Mouse (Mus musculus) intestine, postnatal 0 days (tissue): ENCODE measurements at regions not wholly inside any gene's neighbourhood (a gene's known extent, or its start where the extent isn't known, plus 50 kb on each side); places are given as distances from the start of the nearest gene placed in this dataset.

Source experiments
- ATAC-seq: fragments of 200-750 bp; cut with Nextera tagmentation; 2 replicates; pipeline ENCODE4 v1.8.0; 2017; ENCODE audit warnings: mild to moderate bottlenecking, moderate TSS enrichment, moderate library complexity
- H3K27ac ChIP-seq: fragments of 300-500 bp; sonication (generic); 2 replicates; pipeline ENCODE4 v1.5.1; 2014; ENCODE audit warnings: mild to moderate bottlenecking, low read depth, low read length, moderate library complexity
- H3K27me3 ChIP-seq: fragments of 300-500 bp; sonication (generic); replicated peaks from 2 replicates; pipeline ENCODE4 v1.6.1; 2014; ENCODE audit warnings: low read length, mixed read lengths; ENCODE audit not compliant: control insufficient read depth, insufficient read depth
- H3K36me3 ChIP-seq: fragments of 300-500 bp; sonication (generic); 2 replicates; pipeline ENCODE4 v1.6.1; 2014; ENCODE audit warnings: mild to moderate bottlenecking, moderate library complexity; ENCODE audit not compliant: control insufficient read depth, insufficient read depth
- H3K4me1 ChIP-seq: fragments of 300-500 bp; sonication (generic); replicated peaks from 2 replicates; pipeline ENCODE4 v1.6.1; 2014; ENCODE audit warnings: antibody characterized with exemption, low read length, mixed read lengths; ENCODE audit not compliant: control insufficient read depth, insufficient read depth
- H3K4me2 ChIP-seq: fragments of 300-500 bp; sonication (generic); replicated peaks from 2 replicates; pipeline ENCODE4 v1.6.1; 2014; ENCODE audit warnings: low read depth, mild to moderate bottlenecking, moderate library complexity
- H3K4me3 ChIP-seq: fragments of 300-500 bp; sonication (generic); 2 replicates; pipeline ENCODE4 v1.5.1; 2014; ENCODE audit warnings: low read depth, low read length
- H3K9ac ChIP-seq: fragments of 300-500 bp; sonication (generic); 2 replicates; pipeline ENCODE4 v1.6.1; 2014; ENCODE audit warnings: mild to moderate bottlenecking, low read depth, low read length
- H3K9me3 ChIP-seq: fragments of 300-500 bp; sonication (generic); 2 replicates; pipeline ENCODE4 v1.6.1; 2016; ENCODE audit warnings: mixed run types; ENCODE audit not compliant: control insufficient read depth
- CTCF ChIP-seq: sonication (generic); IDR thresholded peaks from 2 replicates; pipeline ENCODE4 v1.5.1; 2016; ENCODE audit warnings: low read depth, mild to moderate bottlenecking, control low read depth, antibody characterized with exemption, moderate library complexity
- WGBS: fragments of 180-500 bp; shearing (Covaris S2); extraction: QIAGEN DNeasy Blood & Tissue Kit; methylation state at CpG from one replicate; pipeline ENCODE4 v1.1.7; 2014; 5-methylcytosine and 5-hydroxymethylcytosine counted together

DNA sequence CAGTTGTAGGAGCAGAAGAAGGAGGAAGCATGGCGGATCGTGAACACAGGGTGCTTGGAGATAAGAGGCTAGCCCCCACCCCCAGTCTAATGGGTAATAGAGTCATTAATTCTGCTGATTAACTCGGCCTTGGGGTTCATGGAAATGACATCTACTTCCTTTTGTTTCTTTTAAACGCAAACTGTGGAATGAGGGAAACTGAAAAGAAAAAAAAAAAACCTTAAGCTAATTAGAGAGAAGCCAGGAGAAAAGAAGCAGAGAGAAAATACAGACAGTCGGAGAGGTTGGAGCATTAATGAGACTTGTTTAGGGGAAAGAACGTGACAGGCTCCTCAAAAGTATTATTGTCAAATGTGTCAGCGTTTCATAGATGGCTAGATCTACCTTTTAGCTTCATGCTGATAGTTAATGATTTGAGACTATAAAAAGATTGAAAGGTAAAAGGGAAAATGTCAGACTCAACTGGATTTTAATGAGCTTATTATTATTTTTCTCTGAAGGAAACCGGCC, 307.5 kb downstream of the Rnf144b start:
- H3K4me3 ChIP-seq = no peak overlapping the region
- no peaks in the 10 kb centered on the region for H3K27me3 ChIP-seq
- no peak for ATAC-seq
- no peak for TF ChIP-seq CTCF
- H3K9me3 ChIP-seq = no peaks in the 10 kb centered on the region
- no peaks in the 10 kb centered on the region for H3K36me3 ChIP-seq
- no peak overlapping the region for H3K9ac ChIP-seq
- H3K4me1 ChIP-seq = no peaks in the 10 kb centered on the region
- no peak overlapping the region for H3K4me2 ChIP-seq
- 55% methylated on average over 8 of the region's 8 CpGs for WGBS
- no peak overlapping the region for H3K27ac ChIP-seq

DNA sequence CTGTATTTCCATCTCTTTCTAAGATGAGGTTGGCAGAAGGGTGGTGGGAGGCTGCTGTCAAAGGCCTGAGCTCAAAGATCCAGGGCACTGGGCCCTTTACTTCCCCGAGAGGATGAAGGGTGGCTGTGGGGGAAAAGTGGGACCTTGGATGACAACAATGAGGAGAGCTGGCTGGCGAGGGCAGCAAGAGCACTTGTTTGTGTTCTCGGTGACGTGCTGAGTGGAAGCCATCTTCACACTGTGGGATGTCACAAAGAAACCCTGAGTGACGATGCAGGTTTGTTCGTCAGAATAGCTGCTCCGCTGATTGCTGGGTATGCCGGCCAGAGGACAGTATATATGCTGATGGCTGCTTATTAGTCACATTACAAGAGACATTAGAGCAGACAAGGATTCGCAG, 308.0 kb downstream of the Rnf144b start:
- TF ChIP-seq CTCF = no peak
- Histone ChIP-seq H3K4me2 (no peak overlapping the region), H3K4me1 (no peaks in the 10 kb centered on the region), H3K9me3 (no peaks in the 10 kb centered on the region), H3K36me3 (no peaks in the 10 kb centered on the region), H3K27ac (no peak overlapping the region), H3K27me3 (no peaks in the 10 kb centered on the region), H3K9ac (no peak overlapping the region), H3K4me3 (no peak overlapping the region)
- 81% methylated on average over 9 of the region's 9 CpGs for WGBS
- ATAC-seq = no peak

DNA sequence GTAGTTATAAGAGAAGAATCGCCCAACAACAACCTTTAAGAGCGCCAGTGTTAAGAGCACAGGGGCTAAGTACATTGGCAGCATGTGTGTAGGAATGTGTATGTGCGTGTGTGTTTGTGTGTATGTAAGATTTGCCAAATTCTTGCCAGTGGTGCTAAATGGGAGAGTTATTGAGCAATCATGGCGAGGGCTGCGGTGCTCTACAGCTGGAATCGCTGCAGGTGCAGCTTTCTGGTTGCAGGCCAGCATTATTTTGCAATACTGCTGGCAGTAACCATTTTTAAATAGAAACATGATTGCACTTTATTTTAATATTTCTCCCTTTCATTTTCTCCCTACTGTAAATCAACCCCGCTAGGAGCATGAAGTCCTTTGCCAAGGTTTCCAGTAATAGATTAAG, 313.2 kb downstream of the Rnf144b start:
- Histone ChIP-seq H3K4me2 (no peak overlapping the region), H3K4me3 (no peak overlapping the region), H3K9me3 (no peaks in the 10 kb centered on the region), H3K27ac (no peak overlapping the region), H3K27me3 (no peaks in the 10 kb centered on the region), H3K9ac (no peak overlapping the region), H3K36me3 (no peaks in the 10 kb centered on the region), H3K4me1 (no peaks in the 10 kb centered on the region)
- whole genome bisulfite sequencing = 81% methylated on average over 7 of the region's 7 CpGs
- ATAC-seq = no peak
- TF ChIP-seq CTCF = no peak

DNA sequence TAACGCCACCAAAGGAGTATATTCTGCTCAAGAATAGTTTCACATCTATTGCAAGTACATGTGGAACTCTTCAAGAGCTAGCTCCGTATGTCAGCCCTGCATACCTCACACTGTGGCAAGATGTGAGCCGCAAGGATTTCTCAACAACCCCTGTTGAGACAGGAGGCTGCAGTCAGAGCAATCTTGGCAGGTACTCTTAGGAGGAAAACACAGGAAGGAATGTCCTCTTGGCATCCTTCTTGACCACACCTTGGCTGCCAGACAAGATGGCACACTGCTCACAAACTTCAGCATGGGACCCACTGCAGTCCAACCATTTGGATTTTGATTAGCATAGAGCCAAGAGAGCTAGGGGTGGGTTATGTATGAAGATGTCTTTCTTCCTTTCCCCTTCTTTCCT, 322.4 kb downstream of the Rnf144b start:
- no peaks in the 10 kb centered on the region for H3K36me3 ChIP-seq
- H3K9ac ChIP-seq = no peak overlapping the region
- H3K4me2 ChIP-seq = no peak overlapping the region
- H3K27me3 ChIP-seq = no peaks in the 10 kb centered on the region
- H3K27ac ChIP-seq = no peak overlapping the region
- no peak overlapping the region for H3K4me3 ChIP-seq
- WGBS = 87% methylated on average over 3 of the region's 3 CpGs
- no peaks in the 10 kb centered on the region for H3K4me1 ChIP-seq
- H3K9me3 ChIP-seq = no peaks in the 10 kb centered on the region
- TF ChIP-seq CTCF = no peak
- ATAC-seq = no peak

DNA sequence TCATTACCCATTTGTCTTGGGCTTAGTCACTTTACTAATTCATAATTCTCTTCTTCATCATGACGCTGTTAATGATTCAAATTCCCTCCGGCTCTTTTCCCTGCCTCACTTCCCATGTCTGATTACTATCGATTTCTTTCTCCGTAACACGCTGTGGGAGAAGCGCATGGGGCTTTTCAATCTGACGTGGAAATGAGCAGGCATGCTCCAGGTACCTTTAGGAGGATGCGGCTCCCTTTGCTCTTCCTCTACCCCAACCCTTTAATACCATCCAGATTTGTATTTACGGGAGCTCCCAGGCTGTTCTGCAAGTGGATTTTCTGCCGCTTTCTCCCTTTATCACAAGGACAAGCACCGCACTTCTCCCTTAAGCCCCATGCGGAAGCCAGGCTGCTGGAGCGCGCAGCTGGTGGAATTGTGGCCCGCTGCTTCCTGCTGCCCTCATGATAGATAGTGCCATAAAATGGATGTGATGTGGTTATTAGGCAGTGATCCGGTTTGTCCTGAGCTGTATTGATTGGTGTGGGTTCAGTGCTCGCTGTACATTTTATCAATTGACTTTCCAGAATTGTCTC, 329.8 kb downstream of the Rnf144b start:
- no peak for TF ChIP-seq CTCF
- no peak for ATAC-seq
- WGBS = 63% methylated on average over 17 of the region's 17 CpGs
- no peak overlapping the region for H3K27ac ChIP-seq
- no peak overlapping the region for H3K9ac ChIP-seq
- H3K27me3 ChIP-seq = no peaks in the 10 kb centered on the region
- H3K36me3 ChIP-seq = no peaks in the 10 kb centered on the region
- H3K4me2 ChIP-seq = no peak overlapping the region
- H3K4me3 ChIP-seq = no peak overlapping the region
- H3K4me1 ChIP-seq = no peaks in the 10 kb centered on the region
- H3K9me3 ChIP-seq = no peaks in the 10 kb centered on the region

DNA sequence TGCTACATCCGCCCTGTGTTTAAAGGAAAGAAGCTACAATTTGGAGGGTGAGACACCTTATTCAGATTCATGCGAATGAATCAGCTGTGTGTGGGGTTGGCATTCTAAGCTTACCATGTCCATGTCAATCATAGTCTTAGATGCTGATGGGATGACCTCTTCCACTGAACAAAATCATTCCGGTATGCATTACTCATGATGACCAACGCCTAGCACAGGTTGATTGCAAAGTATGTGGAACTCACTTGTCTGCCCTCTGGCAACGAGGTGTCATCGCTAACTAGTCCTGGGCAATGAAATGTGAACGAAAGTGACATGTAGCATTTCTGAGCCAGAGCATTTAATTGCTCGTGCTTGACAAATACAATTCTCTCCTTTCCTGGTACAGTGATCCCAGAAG, 339.7 kb downstream of the Rnf144b start:
- ATAC-seq = no peak
- no peak for TF ChIP-seq CTCF
- H3K4me1 ChIP-seq = no peaks in the 10 kb centered on the region
- H3K9ac ChIP-seq = no peak overlapping the region
- H3K4me3 ChIP-seq = no peak overlapping the region
- no peaks in the 10 kb centered on the region for H3K9me3 ChIP-seq
- no peak overlapping the region for H3K27ac ChIP-seq
- H3K27me3 ChIP-seq = no peaks in the 10 kb centered on the region
- 89% methylated on average over 8 of the region's 8 CpGs for WGBS
- H3K4me2 ChIP-seq = no peak overlapping the region
- H3K36me3 ChIP-seq = no peaks in the 10 kb centered on the region
